Mouse (Mus musculus) right cerebral cortex, adult 2 months (tissue): Measurements from ENCODE around the gene Gm3115.
"Not testable (repeated sequence)": the region's sequence is repeated elsewhere in the genome, so short reads cannot be mapped to it uniquely, and the experiment has no call there.

Source experiments
- DNase-seq, 2 experiments: peaks; one replicate each; pipeline ENCODE4 v3.0.0; 2021 to 2022; ENCODE audit warnings: low spot score in 2 of 2

Gm3115 gene

GRCm38 (mm10) chr14:4083820-4084219, at the start of gene Gm3115:
Gene Gm3115, plus strand, starts transcription at chr14:4084120.
- not testable (repeated sequence) for DNase-seq

DNA sequence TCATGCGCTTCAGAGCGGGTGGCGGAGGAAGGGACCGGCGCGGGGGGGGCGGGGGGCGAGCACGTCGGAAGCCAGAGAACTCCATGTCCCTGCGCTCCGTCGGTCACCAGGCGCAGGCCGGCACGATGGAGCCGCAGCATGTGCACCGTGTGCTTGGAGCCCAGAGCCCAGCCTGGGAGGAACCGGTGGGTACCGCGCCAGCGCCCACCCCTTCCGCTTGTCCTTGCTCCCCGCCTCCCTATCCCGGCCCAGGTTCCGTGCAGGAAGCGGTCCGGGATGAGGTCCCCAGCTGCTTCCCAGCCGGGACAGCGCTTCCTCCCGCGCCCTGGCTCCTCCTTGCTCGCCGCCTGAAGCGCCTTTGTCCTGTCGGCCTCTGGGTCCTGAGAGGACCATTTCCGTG, 26.5 kb downstream of the Gm3115 start, which contains the start of gene Gm8108:
TSS of gene Gm8108 (plus strand) at position 101 of the 400 bp plus-strand sequence.
- DNase-seq, result not testable (repeated sequence)

- not testable (repeated sequence) for DNase-seq
Observed at GRCm38 (mm10) chr14:4141646-4142045, 57.7 kb downstream of the Gm3115 start.
